Mouse (Mus musculus) lung, postnatal 4 days (tissue): ENCODE results near the gene Cdca4.

Experiments used
- DNase-seq, 2 experiments: peaks; one replicate each; pipeline ENCODE4 v3.0.0; 2021

The Cdca4 gene

GRCm38 (mm10) chr12:112829244-112829864 lies at the start of gene Cdca4:
Cdca4 (minus strand) TSS chr12:112829423.
- DNase-seq, result peak; percentile 99

GRCm38 (mm10) chr12:112877607-112878020 lies 48.4 kb upstream of the Cdca4 start:
- peak; percentile 64 to 78 for DNase-seq

GRCm38 (mm10) chr12:112877073-112877576 lies 47.9 kb upstream of the Cdca4 start:
- no peak for DNase-seq

GRCm38 (mm10) chr12:112876332-112877072 lies 47.3 kb upstream of the Cdca4 start:
- peak; percentile 84 to 91 for DNase-seq

GRCm38 (mm10) chr12:112875225-112876013 lies 46.2 kb upstream of the Cdca4 start:
- peak; percentile 91 to 93 for DNase-seq

- DNase-seq, result peak in 1 of 2 experiments; percentile 24
Measured at GRCm38 (mm10) chr12:112874199-112874598, 45.0 kb upstream of the Cdca4 start.

GRCm38 (mm10) chr12:112873452-112874190 lies 44.4 kb upstream of the Cdca4 start:
- DNase-seq, result peak; percentile 79 to 84

GRCm38 (mm10) chr12:112872991-112873390 lies 43.8 kb upstream of the Cdca4 start:
- peak in 1 of 2 experiments; percentile 23 for DNase-seq

GRCm38 (mm10) chr12:112871272-112871671 lies 42.0 kb upstream of the Cdca4 start:
- no peak for DNase-seq

- peak; percentile 49 to 53 for DNase-seq
Measured at GRCm38 (mm10) chr12:112870775-112871174, 41.6 kb upstream of the Cdca4 start.

- DNase-seq, result no peak
Measured at GRCm38 (mm10) chr12:112869783-112870204, 40.6 kb upstream of the Cdca4 start.

GRCm38 (mm10) chr12:112868178-112869087 lies 39.2 kb upstream of the Cdca4 start, which contains the start of gene Gpr132:
Gpr132 (minus strand) TSS chr12:112868228.
- peak in 1 of 2 experiments; percentile 22 for DNase-seq

GRCm38 (mm10) chr12:112867106-112867674 lies 38.0 kb upstream of the Cdca4 start:
- peak in 1 of 2 experiments; percentile 24 for DNase-seq

- peak; percentile 26 to 33 for DNase-seq
Measured at GRCm38 (mm10) chr12:112866467-112867080, 37.4 kb upstream of the Cdca4 start.

GRCm38 (mm10) chr12:112864804-112865203 lies 35.6 kb upstream of the Cdca4 start:
- DNase-seq, result peak; percentile 28 to 35

- peak; percentile 30 to 70 for DNase-seq
Measured at GRCm38 (mm10) chr12:112861911-112862321, 32.7 kb upstream of the Cdca4 start.

GRCm38 (mm10) chr12:112860765-112861164 lies 31.5 kb upstream of the Cdca4 start:
- DNase-seq, result peak; percentile 34

GRCm38 (mm10) chr12:112859930-112860329 lies 30.7 kb upstream of the Cdca4 start:
- DNase-seq, result peak in 1 of 2 experiments; percentile 16

GRCm38 (mm10) chr12:112858581-112859336 lies 29.5 kb upstream of the Cdca4 start:
- DNase-seq, result peak in 1 of 2 experiments; percentile 16
